Comparison of ENCODE assay signal across 9 mouse cellular contexts in the genomic region with DNA sequence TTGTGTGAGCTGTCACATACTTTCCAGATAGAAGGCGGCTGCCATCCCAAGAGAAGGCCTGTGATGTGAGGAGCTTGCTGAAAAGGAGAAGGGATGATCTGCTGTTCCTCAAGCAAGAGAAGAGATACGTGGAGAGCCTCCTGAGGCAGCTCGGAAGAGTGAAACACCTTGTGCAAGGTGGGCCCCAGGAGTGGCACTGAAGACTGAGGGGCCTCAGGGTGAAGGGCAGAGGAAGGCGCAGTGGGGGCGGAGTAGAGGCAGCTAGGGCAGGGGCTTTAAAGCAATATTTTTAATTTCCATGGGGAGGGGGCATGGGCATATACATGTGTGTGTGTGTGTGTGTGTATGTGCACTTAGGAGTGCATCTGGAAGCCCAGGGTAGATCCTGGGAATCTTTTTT. TPM values are rescaled to one million over a fixed set of nuclear protein-coding genes. Genes with fewer than 3 reads are reported as not detected.
DNase-seq lines count a peak whose midpoint lies in the region; ATAC-seq and TF ChIP-seq lines count a peak whose summit lies in the region.
"Had no signal": no experiment of that assay in that cellular context is flagged by ENCODE, and none has a peak within 500 bp of the region (broad histone marks: within the 10 kb centered on the region; RNA-seq: fewer than 3 reads in every experiment).

No protein-coding gene starts in this region.

- no peak for DNase-seq in heart, postnatal 0 days (ENCODE audit: low spot score)
- DNase-seq in heart, adult 8-10 months (ENCODE audit: low spot score): no peak
- DNase-seq in intestine, embryonic 14.5 days (ENCODE audit: low spot score): no peak
- DNase-seq in spleen, adult 12 weeks (ENCODE audit: low spot score): no peak
- no peak for DNase-seq in embryo, embryonic 9.5 days (ENCODE audit: extremely low spot score)
- DNase-seq: right cerebral cortex, postnatal 14 days had no signal

- 70% methylated on average over 5 of the region's 5 CpGs for WGBS in heart, postnatal 0 days
- 80% methylated on average over 5 of the region's 5 CpGs for WGBS in embryonic facial prominence, embryonic 15.5 days
- 88% methylated on average over 5 of the region's 5 CpGs for WGBS in intestine, embryonic 14.5 days
- whole genome bisulfite sequencing in midbrain, embryonic 16.5 days: 83% methylated on average over 5 of the region's 5 CpGs

- H3K27ac ChIP-seq in heart, postnatal 0 days (ENCODE audit: low read depth): no peak overlapping the region; the same call in 1 of the 2 replicates
- H3K27ac ChIP-seq in embryonic facial prominence, embryonic 15.5 days (replicated peaks): no peak overlapping the region
- no peak overlapping the region for H3K27ac ChIP-seq in intestine, embryonic 14.5 days (ENCODE audit: low read depth)
- H3K27ac ChIP-seq in midbrain, embryonic 16.5 days (ENCODE audit: low read length): no peak overlapping the region

- H3K4me2 ChIP-seq in heart, postnatal 0 days (ENCODE audit: low read depth, low read length): peak overlapping the region; percentile 52; the same call in 1 of the 2 replicates
- H3K4me2 ChIP-seq in embryonic facial prominence, embryonic 15.5 days (replicated peaks): peak overlapping the region; percentile 54; the same call in 1 of the 2 replicates
- peak overlapping the region; percentile 46; the same call in 1 of the 2 replicates for H3K4me2 ChIP-seq in intestine, embryonic 14.5 days (ENCODE audit: low read length)
- H3K4me2 ChIP-seq in midbrain, embryonic 16.5 days (ENCODE audit: low read length): peak overlapping the region; percentile 55

- H3K4me1 ChIP-seq in heart, postnatal 0 days (ENCODE audit: control insufficient read depth, insufficient read depth): peaks cover 8% of the 10 kb centered on the region
- H3K4me1 ChIP-seq in embryonic facial prominence, embryonic 15.5 days: peaks cover 13% of the 10 kb centered on the region; the same call in 1 of the 2 replicates
- no peaks in the 10 kb centered on the region for H3K4me1 ChIP-seq in intestine, embryonic 14.5 days (replicated peaks; ENCODE audit: control insufficient read depth, insufficient read depth, low read length)
- peaks cover 7% of the 10 kb centered on the region for H3K4me1 ChIP-seq in midbrain, embryonic 16.5 days (ENCODE audit: control insufficient read depth, insufficient read depth, low read length)

- TF ChIP-seq EP300 in heart, postnatal 0 days (IDR thresholded peaks at IDR 0.05; ENCODE audit: low read depth): no peak

- H3K9me3 ChIP-seq in heart, postnatal 0 days (replicated peaks; ENCODE audit: control insufficient read depth, low read length): no peaks in the 10 kb centered on the region
- no peaks in the 10 kb centered on the region for H3K9me3 ChIP-seq in embryonic facial prominence, embryonic 15.5 days (replicated peaks)
- no peaks in the 10 kb centered on the region for H3K9me3 ChIP-seq in intestine, embryonic 14.5 days (ENCODE audit: control insufficient read depth, low read length)
- H3K9me3 ChIP-seq in midbrain, embryonic 16.5 days (replicated peaks; ENCODE audit: control insufficient read depth, low read length, poor library complexity, severe bottlenecking): no peaks in the 10 kb centered on the region

- no peak overlapping the region for H3K9ac ChIP-seq in heart, postnatal 0 days (replicated peaks; ENCODE audit: low read depth, low read length)
- no peak overlapping the region for H3K9ac ChIP-seq in embryonic facial prominence, embryonic 15.5 days
- H3K9ac ChIP-seq in intestine, embryonic 14.5 days (ENCODE audit: low read length): no peak overlapping the region
- H3K9ac ChIP-seq in midbrain, embryonic 16.5 days (ENCODE audit: low read depth, low read length): peak overlapping the region; percentile 52

- ATAC-seq in heart, postnatal 0 days (ENCODE audit: insufficient read depth, low read depth): no peak
- no peak for ATAC-seq in embryonic facial prominence, embryonic 15.5 days (ENCODE audit: insufficient number of reproducible peaks, low FRiP score, low TSS enrichment, low read depth)
- ATAC-seq in intestine, embryonic 14.5 days (replicated peaks; ENCODE audit: low FRiP score, low TSS enrichment, low read depth): 0 out of 2 replicates have a peak, but pooled peaks have one; percentile 8
- ATAC-seq in midbrain, embryonic 16.5 days: no peak
- ATAC-seq in CD4-positive, CD25-positive, alpha-beta regulatory T cell, adult 4 months: no peak

- H3K27me3 ChIP-seq in heart, postnatal 0 days (ENCODE audit: control insufficient read depth, insufficient read depth, low read length): no peaks in the 10 kb centered on the region
- no peaks in the 10 kb centered on the region for H3K27me3 ChIP-seq in embryonic facial prominence, embryonic 15.5 days
- no peaks in the 10 kb centered on the region for H3K27me3 ChIP-seq in intestine, embryonic 14.5 days (replicated peaks; ENCODE audit: control insufficient read depth, insufficient read depth, low read length)
- H3K27me3 ChIP-seq in midbrain, embryonic 16.5 days (ENCODE audit: control insufficient read depth, insufficient read depth, low read depth, low read length): no peaks in the 10 kb centered on the region

- H3K36me3 ChIP-seq in heart, postnatal 0 days (replicated peaks; ENCODE audit: control insufficient read depth, insufficient read depth, low read length): peaks cover 89% of the 10 kb centered on the region
- H3K36me3 ChIP-seq in embryonic facial prominence, embryonic 15.5 days: no peaks in the 10 kb centered on the region
- 0 out of 2 replicates have a peak, but pooled peaks cover 16% of the 10 kb centered on the region for H3K36me3 ChIP-seq in intestine, embryonic 14.5 days (ENCODE audit: control insufficient read depth, insufficient read depth, low read length)
- no peaks in the 10 kb centered on the region for H3K36me3 ChIP-seq in midbrain, embryonic 16.5 days (ENCODE audit: control insufficient read depth, insufficient read depth, low read length)

- no peak overlapping the region for H3K4me3 ChIP-seq in heart, postnatal 0 days (ENCODE audit: low read depth, low read length)
- H3K4me3 ChIP-seq in embryonic facial prominence, embryonic 15.5 days (replicated peaks): no peak overlapping the region
- H3K4me3 ChIP-seq in intestine, embryonic 14.5 days (ENCODE audit: low read depth, low read length): no peak overlapping the region
- H3K4me3 ChIP-seq in midbrain, embryonic 16.5 days (ENCODE audit: low read depth, low read length): peak overlapping the region; percentile 28

- no peak for TF ChIP-seq CTCF in heart, postnatal 0 days (IDR thresholded peaks at IDR 0.05; ENCODE audit: low read depth)

RNA-seq across cellular contexts. Expression of gene Rnf213, which starts 35.1 kb away (rescaled TPM):
- total RNA-seq in heart, postnatal 0 days (2014; rRNA removed; ENCODE audit: low replicate concordance): 36.7 and 45.4 TPM in 2 replicates
- polyA plus RNA-seq in heart, postnatal 0 days (2015; fragmentation: Nextera tagmentation; extraction: Ambion mirVana): 3.4 and 4.5 TPM in 2 replicates
- 10 to 100 TPM; 11.1 to 16.0 (median 13.2) TPM for total RNA-seq in heart, adult 8-10 months (2022)
- 3.3 and 3.5 TPM in 2 replicates for polyA plus RNA-seq in embryonic facial prominence, embryonic 15.5 days (2015; fragmentation: Nextera tagmentation; extraction: Ambion mirVana)
- 18.0 and 18.8 TPM in 2 replicates for polyA plus RNA-seq in intestine, embryonic 14.5 days (2014; fragmentation: Nextera tagmentation; extraction: Ambion mirVana)
- 0.57 and 0.90 TPM in 2 replicates for polyA plus RNA-seq in midbrain, embryonic 16.5 days (2015; fragmentation: Nextera tagmentation; extraction: Ambion mirVana)
- 10 to 100 TPM; 51.8 to 54.0 TPM for polyA plus RNA-seq in CD4-positive, CD25-positive, alpha-beta regulatory T cell, adult 4 months (2017; shearing (Covaris generic))
